Mouse (Mus musculus) ES-E14 (cell line): Measurements from ENCODE around the gene Glis2. TPM values are rescaled to one million over a fixed set of nuclear protein-coding genes. Genes with fewer than 3 reads are reported as not detected.

Source experiments
- DNase-seq: peaks from one replicate; pipeline ENCODE4 v3.0.0-alpha.2; 2013; ENCODE audit warnings: low read depth, low spot score
- H3K27ac ChIP-seq: 2 replicates; pipeline ENCODE4 v1.5.1; 2012; ENCODE audit warnings: low read depth, mild to moderate bottlenecking, low read length, moderate library complexity, mixed read lengths; ENCODE audit not compliant: poor library complexity, insufficient read depth, severe bottlenecking
- H3K36me3 ChIP-seq: 2 replicates; pipeline ENCODE4 v1.6.1; 2012; ENCODE audit warnings: mild to moderate bottlenecking, low read length, moderate library complexity, mixed read lengths; ENCODE audit not compliant: control insufficient read depth, poor library complexity, insufficient read depth, severe bottlenecking
- H3K4me1 ChIP-seq, 2 experiments: fragments of 150-350 bp in 1 of 2; sonication (generic) in 1 of 2; 2 replicates each; pipeline ENCODE4 v1.6.1; 2012; ENCODE audit warnings: low read length in 2 of 2, mild to moderate bottlenecking in 1 of 2, mixed read lengths in 1 of 2; ENCODE audit not compliant: control insufficient read depth in 2 of 2, insufficient read depth in 2 of 2, poor library complexity in 1 of 2
- H3K4me3 ChIP-seq, 2 experiments: fragments of 150-350 bp in 1 of 2; sonication (generic) in 1 of 2; 2 replicates each; pipeline ENCODE4 v1.5.1; 2012; ENCODE audit warnings: low read length in 2 of 2, low read depth in 1 of 2, mild to moderate bottlenecking in 1 of 2, mixed read lengths in 1 of 2; ENCODE audit not compliant: insufficient read depth in 1 of 2, poor library complexity in 1 of 2, severe bottlenecking in 1 of 2
- H3K9ac ChIP-seq: 2 replicates; pipeline ENCODE4 v1.6.1; 2012; ENCODE audit warnings: low read depth, mild to moderate bottlenecking, low read length, mixed read lengths; ENCODE audit not compliant: poor library complexity, insufficient read depth, severe bottlenecking
- H3K9me3 ChIP-seq: fragments of 150-350 bp; sonication (generic); 2 replicates; pipeline ENCODE4 v1.6.1; 2012; ENCODE audit warnings: low read depth, mild to moderate bottlenecking, low read length; ENCODE audit not compliant: control insufficient read depth, insufficient read depth
- CHD2 ChIP-seq: IDR thresholded peaks from 2 replicates; pipeline ENCODE4 v1.6.1; 2014; ENCODE audit warnings: mild to moderate bottlenecking, low read depth, low read length, inconsistent platforms
- HCFC1 ChIP-seq: IDR thresholded peaks from 2 replicates; pipeline ENCODE4 v1.6.1; 2012; ENCODE audit warnings: low read length, inconsistent platforms, borderline replicate concordance; ENCODE audit not compliant: insufficient read depth
- MAFK ChIP-seq: IDR thresholded peaks from 2 replicates; pipeline ENCODE4 v1.6.1; 2014; ENCODE audit warnings: mild to moderate bottlenecking, low read depth, low read length, inconsistent platforms; ENCODE audit not compliant: insufficient read depth
- ZC3H11A ChIP-seq: IDR thresholded peaks from 2 replicates; pipeline ENCODE4 v1.6.1; 2012; ENCODE audit warnings: low read depth, mild to moderate bottlenecking, inconsistent platforms, low read length, borderline replicate concordance
- ZNF384 ChIP-seq: IDR thresholded peaks from 2 replicates; pipeline ENCODE4 v1.6.1; 2012; ENCODE audit warnings: low read depth, low read length, inconsistent platforms
- in situ Hi-C, 2 experiments: fragments of 600-800 bp; cut with MboI; formaldehyde crosslinking; loops; one replicate each; pipeline ENCODE4 v1.15.1; 2025; ENCODE audit warnings: low sequenced_read_pairs in 2 of 2, inconsistent platforms in 1 of 2; ENCODE audit not compliant: unreplicated experiment in 2 of 2
- total RNA-seq: library from RNA; depleted of rRNA; stranded (reverse); fragments of 300-350 nt; gene quantifications from 2 replicates; pipeline ENCODE4 v1.2.3, GENCODE M21; 2012

The Glis2 gene
- total RNA-seq, 1 experiment = 18.2 TPM

GRCm38 (mm10) chr16:4583807-4584206 lies 10.7 kb upstream of the Glis2 start:
- in situ Hi-C loops = no loop called here
- no peak overlapping the region for H3K4me3 ChIP-seq
- DNase-seq = no peak
- no peaks in the 10 kb centered on the region for H3K9me3 ChIP-seq
- no peak overlapping the region for H3K27ac ChIP-seq
- TF ChIP-seq HCFC1 (no peak), CHD2 (no peak), MAFK (no peak), ZC3H11A (no peak), ZNF384 (no peak)
- peaks cover 9% of the 10 kb centered on the region in 2 experiments; a peak in 3 of 4 replicates for H3K4me1 ChIP-seq
- no peaks in the 10 kb centered on the region for H3K36me3 ChIP-seq
- no peak overlapping the region for H3K9ac ChIP-seq

GRCm38 (mm10) chr16:4584438-4584837 lies 10.1 kb upstream of the Glis2 start:
- in situ Hi-C loops = no loop called here
- Histone ChIP-seq H3K36me3 (no peaks in the 10 kb centered on the region), H3K9me3 (no peaks in the 10 kb centered on the region), H3K4me1 (peaks cover 7 to 10% of the 10 kb centered on the region in 2 experiments), H3K4me3 (no peak overlapping the region), H3K9ac (no peak overlapping the region), H3K27ac (no peak overlapping the region)
- no peak for DNase-seq
- TF ChIP-seq ZC3H11A = no peak
- TF ChIP-seq MAFK = no peak
- no peak for TF ChIP-seq CHD2
- TF ChIP-seq HCFC1 = no peak
- TF ChIP-seq ZNF384 = no peak

GRCm38 (mm10) chr16:4585642-4586530 lies 8.6 kb upstream of the Glis2 start:
- DNase-seq = no peak
- peak overlapping the region; percentile 69; the same call in 1 of the 2 replicates for H3K27ac ChIP-seq
- in situ Hi-C loops = no loop called here
- peaks cover 7 to 11% of the 10 kb centered on the region in 2 experiments for H3K4me1 ChIP-seq
- no peak for TF ChIP-seq ZC3H11A
- no peak for TF ChIP-seq MAFK
- no peak for TF ChIP-seq ZNF384
- TF ChIP-seq HCFC1 = no peak
- no peak for TF ChIP-seq CHD2
- H3K4me3 ChIP-seq = peak overlapping the region; percentile 58 to 70
- peak overlapping the region; percentile 49; the same call in 1 of the 2 replicates for H3K9ac ChIP-seq
- no peaks in the 10 kb centered on the region for H3K36me3 ChIP-seq
- no peaks in the 10 kb centered on the region for H3K9me3 ChIP-seq

- no peak for TF ChIP-seq ZC3H11A
- no peak for TF ChIP-seq ZNF384
- no peak for TF ChIP-seq MAFK
- TF ChIP-seq CHD2 = no peak
- TF ChIP-seq HCFC1 = no peak
- Histone ChIP-seq H3K9ac (peak overlapping the region; percentile 56; the same call in 1 of the 2 replicates), H3K4me1 (peaks cover 10 to 11% of the 10 kb centered on the region in 2 experiments), H3K36me3 (no peaks in the 10 kb centered on the region), H3K27ac (peak overlapping the region; percentile 69; the same call in 1 of the 2 replicates), H3K9me3 (no peaks in the 10 kb centered on the region), H3K4me3 (peak overlapping the region; percentile 58 to 70)
- peak; percentile 97 for DNase-seq
- in situ Hi-C loops = no loop called here
Measured at GRCm38 (mm10) chr16:4586531-4587123, 7.9 kb upstream of the Glis2 start.
